11 mouse cellular contexts compared by ENCODE assay signal in genomic region chr9:69790562-69790961, GRCm38 (mm10). TPM values are rescaled to one million over a fixed set of nuclear protein-coding genes. Genes with fewer than 3 reads are reported as not detected.
DNase-seq lines count a peak whose midpoint lies in the region; ATAC-seq and TF ChIP-seq lines count a peak whose summit lies in the region.
"Had no signal": no experiment of that assay in that cellular context is flagged by ENCODE, and none has a peak within 500 bp of the region (broad histone marks: within the 10 kb centered on the region; RNA-seq: fewer than 3 reads in every experiment).

No protein-coding gene starts in this region.

- intact Hi-C loops in heart, postnatal 25 days (cut with DNase I) = no loop called here

- H3K4me3 ChIP-seq in heart, postnatal 0 days (ENCODE audit: low read depth, low read length) = no peak overlapping the region
- H3K4me3 ChIP-seq: embryonic facial prominence, embryonic 15.5 days had no signal

- no peak for TF ChIP-seq EP300 in heart, postnatal 0 days (IDR thresholded peaks at IDR 0.05; ENCODE audit: low read depth)

- no peaks in the 10 kb centered on the region for H3K27me3 ChIP-seq in heart, postnatal 0 days (ENCODE audit: control insufficient read depth, insufficient read depth, low read length)
- H3K27me3 ChIP-seq: embryonic facial prominence, embryonic 15.5 days had no signal

- H3K4me2 ChIP-seq in heart, postnatal 0 days (ENCODE audit: low read depth, low read length) = no peak overlapping the region
- H3K4me2 ChIP-seq: embryonic facial prominence, embryonic 15.5 days had no signal

- H3K4me1 ChIP-seq in heart, postnatal 0 days (ENCODE audit: control insufficient read depth, insufficient read depth) = no peaks in the 10 kb centered on the region
- H3K4me1 ChIP-seq: embryonic facial prominence, embryonic 15.5 days had no signal

- no peaks in the 10 kb centered on the region for H3K36me3 ChIP-seq in heart, postnatal 0 days (replicated peaks; ENCODE audit: control insufficient read depth, insufficient read depth, low read length)
- H3K36me3 ChIP-seq: embryonic facial prominence, embryonic 15.5 days had no signal

- H3K27ac ChIP-seq in heart, postnatal 0 days (ENCODE audit: low read depth) = no peak overlapping the region
- H3K27ac ChIP-seq: embryonic facial prominence, embryonic 15.5 days had no signal

- peak; percentile 15; the same call in 1 of the 2 replicates for TF ChIP-seq CTCF in heart, postnatal 0 days (IDR thresholded peaks at IDR 0.05; ENCODE audit: low read depth)

- no peak overlapping the region for H3K9ac ChIP-seq in heart, postnatal 0 days (replicated peaks; ENCODE audit: low read depth, low read length)
- H3K9ac ChIP-seq: embryonic facial prominence, embryonic 15.5 days had no signal

- WGBS in heart, postnatal 0 days = 50% methylated on average over 7 of the region's 7 CpGs

- no peak for DNase-seq in heart, postnatal 0 days (ENCODE audit: low spot score)
- no peak for DNase-seq in heart, postnatal 25 days (ENCODE audit: low spot score)
- DNase-seq in ovary, postnatal 36 days (ENCODE audit: low spot score) = peak; percentile 7
- no peak for DNase-seq in ovary, postnatal 10 days (ENCODE audit: low spot score)
- DNase-seq in embryo, embryonic 9.5 days (ENCODE audit: extremely low spot score) = peak; percentile 58
- peak; percentile 36 to 72 for DNase-seq in thymus, postnatal 10 days (ENCODE audit: low spot score in 2 of 2)
- DNase-seq in frontal cortex, adult 2 months (ENCODE audit: extremely low spot score in 1 of 2, low spot score in 1 of 2) = no peak
- DNase-seq in natural killer cell, adult 2 months (ENCODE audit: low spot score in 2 of 2) = no peak

- H3K9me3 ChIP-seq in heart, postnatal 0 days (replicated peaks; ENCODE audit: control insufficient read depth, low read length) = 0 out of 2 replicates have a peak, but pooled peaks cover 3% of the 10 kb centered on the region
- H3K9me3 ChIP-seq: embryonic facial prominence, embryonic 15.5 days had no signal

- no peak for ATAC-seq in heart, postnatal 0 days (ENCODE audit: insufficient read depth, low read depth)

RNA-seq across cellular contexts. Expression of gene Foxb1, which starts 29.8 kb away (rescaled TPM):
- total RNA-seq in heart, postnatal 0 days (2014; rRNA removed; ENCODE audit: low replicate concordance) = not detected in 2 replicates
- not detected in 2 replicates for polyA plus RNA-seq in heart, postnatal 0 days (2015; fragmentation: Nextera tagmentation; extraction: Ambion mirVana)
- not detected for total RNA-seq in heart, postnatal 25 days (2021)
- polyA plus RNA-seq in frontal cortex, adult 2 months (2012; rRNA removed) = not detected in 2 replicates
- total RNA-seq: hematopoietic stem cell, adult 5-6 weeks had no signal
- polyA plus RNA-seq: embryonic facial prominence, embryonic 15.5 days; lung, embryonic 16.5 days had no signal

Comparison
In these comparisons a context has a peak if more than half of its experiments do, and no peak if none do; other contexts are left out.
1. DNase-seq: peak in ovary, postnatal 36 days (single experiment), embryo, embryonic 9.5 days (single experiment) and thymus, postnatal 10 days (2 of 2); none in heart, postnatal 0 days (single experiment), heart, postnatal 25 days (single experiment), ovary, postnatal 10 days (single experiment), frontal cortex, adult 2 months (0 of 2) and natural killer cell, adult 2 months (0 of 2).